Mouse (Mus musculus) bone marrow, adult 2 months (tissue): ENCODE results near the gene Gucy2g. TPM values are rescaled to one million over a fixed set of nuclear protein-coding genes. Genes with fewer than 3 reads are reported as not detected.

Experiments
- H3K27ac ChIP-seq: fragments of 200-500 bp; 2 replicates; pipeline ENCODE4 v1.5.1; 2012; ENCODE audit warnings: low read depth, mild to moderate bottlenecking, control low read depth, inconsistent platforms, low read length; ENCODE audit not compliant: control insufficient read depth, poor library complexity, insufficient read depth
- H3K4me1 ChIP-seq: fragments of 200-500 bp; 2 replicates; pipeline ENCODE4 v1.6.1; 2011; ENCODE audit warnings: low read length; ENCODE audit not compliant: control insufficient read depth, insufficient read depth
- H3K4me3 ChIP-seq: fragments of 200-500 bp; replicated peaks from 2 replicates; pipeline ENCODE3; 2011; ENCODE audit warnings: mild to moderate bottlenecking, low read depth, low read length, control low read depth; ENCODE audit not compliant: control insufficient read depth
- CTCF ChIP-seq: fragments of 200-500 bp; IDR thresholded peaks from 2 replicates; pipeline ENCODE4 v1.5.1; 2011; ENCODE audit warnings: low read length, control low read depth; ENCODE audit not compliant: control insufficient read depth, insufficient read depth
- POLR2A ChIP-seq: fragments of 200-500 bp; IDR thresholded peaks from 2 replicates; pipeline ENCODE4 v1.6.1; 2011; ENCODE audit warnings: low read depth, mild to moderate bottlenecking, control low read depth, low read length, borderline replicate concordance; ENCODE audit not compliant: control insufficient read depth
- WGBS: fragments of 180-500 bp; shearing (Covaris S2); methylation state at CpG from one replicate; pipeline ENCODE4 v1.1.7; 2018; 5-methylcytosine and 5-hydroxymethylcytosine counted together
- polyA plus RNA-seq: library from polyadenylated mRNA; stranded (reverse); fragments of >200 nt; gene quantifications from 2 replicates; pipeline ENCODE4 v1.2.4, GENCODE M21; 2011; ENCODE audit warnings: low replicate concordance; ENCODE audit not compliant: missing spikeins, insufficient read depth, insufficient read length

Gene Gucy2g
- polyA plus RNA-seq, 1 experiment, result not detected

DNA sequence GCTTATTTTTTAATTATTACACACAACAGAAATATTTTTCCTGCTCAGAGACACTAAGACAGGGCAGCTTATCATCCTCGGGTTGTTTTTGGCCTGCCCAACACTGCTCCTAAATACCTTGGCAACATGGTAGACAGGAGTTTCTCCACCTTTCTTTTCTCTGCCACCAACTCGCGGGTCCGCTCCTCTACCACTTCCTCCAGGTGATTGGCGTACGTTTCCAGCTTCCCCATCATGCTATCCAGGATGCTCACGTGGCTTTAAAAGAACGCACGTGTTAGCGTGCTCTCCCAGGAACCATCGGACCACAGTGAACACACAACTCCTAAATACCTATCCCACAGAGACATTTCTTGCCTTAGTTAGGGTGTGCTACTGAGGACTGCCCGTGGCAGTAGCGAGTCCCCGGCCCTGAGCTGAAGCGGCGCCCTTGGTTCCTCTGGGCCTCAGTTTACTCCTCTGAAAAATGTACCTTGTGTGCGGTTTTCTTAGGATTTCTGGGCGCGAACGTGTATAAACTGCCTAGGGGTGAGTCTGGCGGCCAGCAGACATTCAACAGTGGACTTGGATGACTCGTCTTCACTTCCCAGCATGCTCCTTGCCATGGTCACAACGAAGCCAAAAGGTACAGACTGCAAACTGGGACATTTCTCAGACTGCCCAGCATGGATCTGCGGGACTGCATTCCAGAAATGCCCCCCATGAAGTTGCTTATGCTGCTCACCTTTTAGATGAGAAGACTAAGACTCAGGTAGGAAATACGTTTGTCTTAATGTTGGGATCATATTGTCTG is 33.1 kb downstream of the Gucy2g start:
- no peaks in the 10 kb centered on the region for H3K4me1 ChIP-seq
- no peak for TF ChIP-seq POLR2A
- TF ChIP-seq CTCF, result no peak
- H3K27ac ChIP-seq, result no peak overlapping the region
- no peak overlapping the region for H3K4me3 ChIP-seq
- WGBS, result 49% methylated on average over 25 of the region's 25 CpGs

DNA sequence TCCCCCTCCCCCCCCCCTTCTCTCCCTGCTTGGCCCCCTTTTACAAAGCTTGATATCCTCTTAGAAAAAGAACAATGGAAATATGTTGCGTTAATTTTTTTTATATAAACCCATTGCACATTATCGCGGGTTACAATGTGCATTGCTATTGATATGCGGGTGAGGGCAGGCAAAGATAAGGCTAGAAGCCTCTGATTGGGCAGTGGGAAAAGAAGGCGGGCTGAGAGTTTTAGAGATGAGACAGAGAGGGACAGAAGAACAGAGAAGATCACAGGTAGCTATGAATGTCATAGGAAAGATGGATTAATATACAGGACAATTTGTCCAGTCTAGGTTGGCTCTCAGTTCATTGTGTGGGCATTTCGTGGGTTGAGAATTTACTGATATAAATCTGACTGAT is 33.8 kb downstream of the Gucy2g start:
- Histone ChIP-seq H3K27ac (no peak overlapping the region), H3K4me3 (no peak overlapping the region), H3K4me1 (no peaks in the 10 kb centered on the region)
- WGBS, result 41% methylated on average over 6 of the region's 6 CpGs
- no peak for TF ChIP-seq CTCF

DNA sequence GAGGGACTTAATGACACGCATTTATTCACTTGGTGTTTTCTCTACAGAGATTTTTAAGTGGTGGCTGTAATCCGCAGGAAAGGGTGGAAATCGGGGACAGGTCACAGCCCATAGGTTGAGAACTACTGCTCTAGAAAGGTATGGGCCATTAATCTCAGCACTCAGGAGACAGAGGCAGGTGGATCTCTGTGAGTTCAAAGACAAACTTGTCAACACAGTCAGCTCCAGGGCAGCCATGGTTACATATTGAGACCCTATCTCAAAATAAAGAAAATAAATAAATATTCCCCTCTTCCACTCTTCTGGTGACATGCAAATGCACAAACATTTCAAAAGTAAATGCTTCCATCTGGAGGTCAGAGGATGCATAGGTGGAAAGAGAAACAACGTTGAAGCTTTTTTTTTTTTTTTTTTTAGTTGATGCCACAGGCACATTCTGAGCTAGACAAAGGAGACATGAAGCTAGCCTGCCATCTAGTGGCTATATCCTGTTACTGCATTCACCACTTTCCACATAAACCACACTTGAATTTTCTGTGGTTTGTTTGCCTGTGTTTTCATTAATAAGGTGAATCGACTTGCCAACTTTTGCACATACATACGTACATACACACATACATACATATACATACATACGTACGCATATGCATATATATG is 34.4 kb downstream of the Gucy2g start:
- H3K4me3 ChIP-seq, result no peak overlapping the region
- no peak overlapping the region for H3K27ac ChIP-seq
- 35% methylated on average over 8 of the region's 8 CpGs for WGBS
- TF ChIP-seq POLR2A (no peak), CTCF (peak; percentile 27; the same call in 1 of the 2 replicates)
- H3K4me1 ChIP-seq, result no peaks in the 10 kb centered on the region

DNA sequence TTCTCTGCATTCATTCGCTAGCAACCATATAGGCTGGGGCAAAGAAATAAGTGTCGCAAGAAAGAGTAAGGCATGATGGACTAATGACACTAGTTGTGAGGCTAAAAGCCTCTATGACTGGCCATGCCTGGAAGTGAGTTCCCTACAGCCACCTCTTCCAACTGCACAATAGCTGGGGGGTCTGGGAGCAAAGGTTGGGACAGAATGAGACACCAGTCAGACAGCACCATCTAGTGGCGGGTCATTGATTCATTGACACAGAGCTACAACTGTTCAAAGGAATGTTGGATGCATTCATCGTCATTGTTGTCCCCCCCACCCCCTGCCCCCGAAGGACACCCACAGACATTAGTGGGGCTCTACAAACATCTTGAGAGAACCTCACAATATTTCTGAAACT is 42.7 kb downstream of the Gucy2g start:
- Histone ChIP-seq H3K27ac (no peak overlapping the region), H3K4me1 (no peaks in the 10 kb centered on the region), H3K4me3 (no peak overlapping the region)
- 35% methylated on average over 5 of the region's 5 CpGs for WGBS
- TF ChIP-seq POLR2A (no peak), CTCF (peak; percentile 62)

DNA sequence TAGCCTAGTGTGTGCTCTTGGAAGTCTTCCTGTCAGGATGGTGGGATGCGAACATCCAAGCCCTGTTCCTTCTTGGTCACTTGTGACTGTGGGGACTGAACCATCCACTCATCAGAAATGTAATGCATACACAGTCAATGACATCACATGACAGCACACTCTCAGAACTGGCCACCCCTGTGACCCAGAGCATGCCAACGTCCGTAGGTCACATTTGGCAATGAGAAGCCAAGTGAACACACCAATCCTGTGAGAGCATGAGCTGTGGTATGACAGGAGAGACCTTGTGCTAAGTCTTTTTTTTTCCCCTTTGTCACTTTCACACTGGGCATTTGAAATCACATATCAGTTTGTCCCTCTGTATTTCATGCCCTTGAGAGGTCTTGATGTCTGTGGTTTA is 45.5 kb downstream of the Gucy2g start:
- 69% methylated on average over 3 of the region's 3 CpGs for WGBS
- TF ChIP-seq POLR2A (no peak), CTCF (no peak)
- H3K4me1 ChIP-seq, result no peaks in the 10 kb centered on the region
- H3K4me3 ChIP-seq, result no peak overlapping the region
- no peak overlapping the region for H3K27ac ChIP-seq

DNA sequence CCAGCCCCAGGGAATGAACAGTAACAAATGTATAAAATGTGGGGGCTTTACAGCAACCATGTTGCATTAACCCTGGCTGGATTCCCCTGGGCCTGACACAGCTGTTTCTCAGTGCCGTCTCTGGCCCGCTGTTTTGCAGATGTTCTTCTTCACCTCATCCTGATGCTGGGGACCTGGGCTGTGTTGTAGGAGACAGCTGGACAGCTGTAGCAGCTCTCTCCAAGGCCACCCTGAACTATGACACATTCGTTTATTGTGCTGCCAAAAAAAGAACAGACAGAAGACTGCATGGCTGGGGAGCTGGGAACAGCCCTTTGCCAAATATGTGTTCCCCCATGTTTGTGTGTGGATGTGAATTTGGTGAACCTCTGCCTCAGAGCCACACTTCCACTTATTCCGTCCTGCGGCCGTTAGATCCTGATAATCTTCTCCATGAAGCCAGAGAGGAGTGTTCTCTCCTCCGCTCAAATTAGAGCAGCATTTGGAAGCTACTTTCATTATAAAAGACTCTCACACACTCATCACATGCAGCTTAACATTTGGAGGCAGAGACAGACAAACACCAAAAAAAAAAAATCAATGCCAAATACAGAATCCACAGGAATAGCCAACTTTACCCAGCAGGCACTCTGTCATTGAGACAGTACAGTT is 46.4 kb downstream of the Gucy2g start:
- Histone ChIP-seq H3K4me1 (no peaks in the 10 kb centered on the region), H3K27ac (no peak overlapping the region), H3K4me3 (no peak overlapping the region)
- no peak for TF ChIP-seq CTCF
- TF ChIP-seq POLR2A, result no peak
- 75% methylated on average over 7 of the region's 7 CpGs for WGBS

DNA sequence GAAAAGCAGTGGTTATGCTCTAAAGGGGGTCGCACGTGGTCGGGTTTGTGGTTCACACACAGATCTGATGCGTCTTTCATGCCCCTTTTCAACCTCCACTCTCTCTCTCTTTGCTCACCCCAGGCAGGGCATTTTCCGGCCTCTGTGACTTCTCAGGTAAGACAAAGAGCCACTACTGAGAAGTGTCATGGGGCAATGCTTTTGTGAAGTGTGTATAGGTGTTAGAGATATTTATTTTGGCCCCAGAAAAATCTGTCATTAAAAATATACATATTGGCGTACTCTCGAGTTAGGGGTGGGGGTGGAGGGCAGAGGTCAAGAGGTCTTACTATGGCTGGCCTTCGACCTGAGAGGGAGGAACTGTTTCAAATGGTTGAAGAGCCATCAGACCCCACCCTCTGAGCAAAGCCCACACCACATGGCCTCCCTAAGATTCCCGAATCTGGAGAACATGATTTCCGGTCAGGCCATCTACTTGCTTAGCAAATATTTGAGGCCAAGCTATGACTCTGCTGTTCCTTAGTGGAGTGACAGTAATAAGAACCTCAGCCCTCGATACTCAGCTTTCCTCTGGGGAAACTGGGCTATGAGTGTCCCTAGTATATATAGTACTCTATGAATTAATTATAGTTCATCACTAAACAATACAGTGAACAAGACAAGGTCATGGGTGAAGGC is 47.2 kb downstream of the Gucy2g start:
- TF ChIP-seq POLR2A, result no peak
- TF ChIP-seq CTCF, result no peak
- no peak overlapping the region for H3K27ac ChIP-seq
- H3K4me3 ChIP-seq, result no peak overlapping the region
- 66% methylated on average over 11 of the region's 11 CpGs for WGBS
- H3K4me1 ChIP-seq, result no peaks in the 10 kb centered on the region
